Mouse (Mus musculus) heart, adult 2 months (tissue): Measurements from ENCODE around the gene St6galnac6.

ENCODE experiments used
- CTCF ChIP-seq: fragments of 200-600 bp; IDR thresholded peaks from 2 replicates; pipeline ENCODE4 v1.8.1; 2022; ENCODE audit warnings: antibody characterized with exemption, mild to moderate bottlenecking, moderate library complexity
- POLR2A ChIP-seq: fragments of 200-500 bp; IDR thresholded peaks from 2 replicates; pipeline ENCODE4 v1.6.1; 2011; ENCODE audit warnings: mild to moderate bottlenecking, low read depth, low read length, control low read depth; ENCODE audit not compliant: insufficient read depth

DNA sequence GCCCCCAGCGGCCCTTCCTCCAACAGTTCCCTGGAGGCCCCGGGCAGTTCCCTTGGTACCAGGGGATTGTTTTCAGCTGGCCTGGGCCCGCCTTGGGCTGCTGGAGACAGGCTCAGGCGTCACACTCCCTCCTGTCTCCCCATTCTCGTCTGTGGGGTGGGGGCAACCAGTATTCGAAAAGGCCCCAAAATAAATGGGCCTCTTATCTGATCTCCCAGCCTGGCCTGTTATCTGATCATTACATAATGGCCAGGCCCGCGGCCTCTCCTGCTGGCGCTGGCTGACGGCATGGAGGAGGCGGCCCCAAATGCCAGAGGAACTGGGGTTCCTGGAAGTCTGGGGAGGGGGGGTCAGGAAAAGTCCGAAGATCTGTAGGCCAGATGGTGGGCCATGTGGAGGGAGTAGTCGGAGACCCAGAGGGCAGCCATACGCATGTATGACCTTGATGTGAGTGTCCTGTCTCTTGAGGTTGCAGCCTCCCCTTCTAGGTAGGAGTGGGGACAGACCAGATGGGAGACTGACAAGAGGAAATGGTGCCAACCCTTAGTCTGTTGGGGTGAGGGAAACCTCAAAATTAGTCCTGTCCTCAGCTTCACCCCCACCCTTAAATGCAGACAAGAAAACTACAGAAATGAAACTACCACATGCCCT, 55.4 kb downstream of the St6galnac6 start:
- TF ChIP-seq CTCF (no peak), POLR2A (no peak)
